Mouse (Mus musculus): ENCODE data around the gene Smim6.

GRCm38 (mm10) chr11:115884361-115884760, 27.5 kb upstream of the Smim6 start:
- no peak for TF ChIP-seq CTCF (IDR thresholded peaks at IDR 0.05; ENCODE audit: low read depth)
- TF ChIP-seq EP300 (IDR thresholded peaks at IDR 0.05; ENCODE audit: low read depth) = no peak
